Mouse (Mus musculus) neural tube, embryonic 12.5 days (tissue): ENCODE data around the gene Hrnr. TPM values are rescaled to one million over a fixed set of nuclear protein-coding genes. Genes with fewer than 3 reads are reported as not detected.

Source experiments
- ATAC-seq: fragments of 200-750 bp; cut with Nextera tagmentation; 2 replicates; pipeline ENCODE4 v1.8.0; 2017; ENCODE audit warnings: low read depth, mild to moderate bottlenecking, moderate TSS enrichment, moderate library complexity; ENCODE audit not compliant: low FRiP score
- H3K27ac ChIP-seq: fragments of 300-500 bp; sonication (generic); 2 replicates; pipeline ENCODE4 v1.5.1; 2016
- H3K27me3 ChIP-seq: fragments of 300-500 bp; sonication (generic); replicated peaks from 2 replicates; pipeline ENCODE4 v1.6.1; 2016; ENCODE audit warnings: mild to moderate bottlenecking
- H3K36me3 ChIP-seq: fragments of 300-500 bp; sonication (generic); 2 replicates; pipeline ENCODE4 v1.6.1; 2016; ENCODE audit warnings: mild to moderate bottlenecking
- H3K4me1 ChIP-seq: fragments of 300-500 bp; sonication (generic); 2 replicates; pipeline ENCODE4 v1.6.1; 2016
- H3K4me2 ChIP-seq: fragments of 300-500 bp; sonication (generic); replicated peaks from 2 replicates; pipeline ENCODE4 v1.6.1; 2016; ENCODE audit warnings: mild to moderate bottlenecking
- H3K4me3 ChIP-seq: fragments of 300-500 bp; sonication (generic); 2 replicates; pipeline ENCODE4 v1.5.1; 2016
- H3K9ac ChIP-seq: fragments of 300-500 bp; sonication (generic); 2 replicates; pipeline ENCODE4 v1.6.1; 2016; ENCODE audit warnings: mild to moderate bottlenecking
- H3K9me3 ChIP-seq: fragments of 300-500 bp; sonication (generic); 2 replicates; pipeline ENCODE4 v1.6.1; 2016; ENCODE audit warnings: mild to moderate bottlenecking
- WGBS: fragments of 180-500 bp; shearing (Covaris S2); methylation state at CpG from one replicate; pipeline ENCODE4 v1.1.7; 2016; 5-methylcytosine and 5-hydroxymethylcytosine counted together
- polyA plus RNA-seq: library from polyadenylated mRNA; unstranded; fragments of >200 nt; fragmentation: Nextera tagmentation; extraction: Ambion mirVana; gene quantifications from 2 replicates; pipeline ENCODE4 v1.2.1, GENCODE M21; 2016

The Hrnr gene
- polyA plus RNA-seq, 1 experiment from 2014 or later, result not detected

DNA sequence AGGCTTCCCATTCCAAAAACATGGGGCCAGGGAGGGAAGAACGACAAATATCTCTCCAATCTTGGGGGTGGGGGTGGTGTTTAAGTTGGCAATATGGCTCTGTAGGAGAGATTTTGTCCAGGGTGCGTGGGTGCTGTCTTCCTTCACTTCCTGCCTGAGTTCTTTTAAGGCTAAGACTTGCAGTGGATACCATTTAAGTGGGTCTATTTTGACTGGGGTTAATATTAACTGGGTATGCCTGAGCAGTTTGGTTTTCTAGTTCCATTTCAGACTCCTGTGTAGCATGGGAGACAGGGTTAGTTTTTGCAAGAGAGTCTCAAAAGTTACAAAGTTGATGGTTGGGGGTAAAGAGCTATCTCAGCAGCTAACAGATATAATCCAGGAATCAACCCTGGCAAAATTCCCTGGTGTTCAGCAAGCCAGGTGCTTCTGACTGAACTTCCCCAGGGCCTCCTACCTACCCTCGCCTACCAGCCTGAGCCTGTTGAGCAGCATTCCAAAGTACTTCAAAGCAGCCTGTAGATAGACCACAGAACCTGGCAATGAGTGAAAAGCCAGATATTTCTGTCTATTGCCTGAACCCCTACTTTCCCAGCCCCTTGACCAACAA, 47.5 kb downstream of the Hrnr start:
- WGBS, result 74% methylated on average over 3 of the region's 3 CpGs
- ATAC-seq, result no peak

GRCm38 (mm10) chr3:93368171-93368570, 48.6 kb downstream of the Hrnr start:
- Histone ChIP-seq H3K4me2 (no peak overlapping the region), H3K36me3 (no peaks in the 10 kb centered on the region), H3K27me3 (no peaks in the 10 kb centered on the region), H3K9ac (no peak overlapping the region), H3K4me1 (no peaks in the 10 kb centered on the region), H3K27ac (no peak overlapping the region), H3K4me3 (no peak overlapping the region), H3K9me3 (no peaks in the 10 kb centered on the region)
- 71% methylated on average over 1 of the region's 1 CpGs for WGBS
- ATAC-seq, result no peak

More for the DNA sequence above, 47.5 kb downstream of the Hrnr start:
- Histone ChIP-seq H3K27ac (no peak overlapping the region), H3K4me2 (no peak overlapping the region), H3K4me1 (no peaks in the 10 kb centered on the region), H3K27me3 (no peaks in the 10 kb centered on the region), H3K36me3 (no peaks in the 10 kb centered on the region), H3K4me3 (no peak overlapping the region), H3K9ac (no peak overlapping the region), H3K9me3 (no peaks in the 10 kb centered on the region)

DNA sequence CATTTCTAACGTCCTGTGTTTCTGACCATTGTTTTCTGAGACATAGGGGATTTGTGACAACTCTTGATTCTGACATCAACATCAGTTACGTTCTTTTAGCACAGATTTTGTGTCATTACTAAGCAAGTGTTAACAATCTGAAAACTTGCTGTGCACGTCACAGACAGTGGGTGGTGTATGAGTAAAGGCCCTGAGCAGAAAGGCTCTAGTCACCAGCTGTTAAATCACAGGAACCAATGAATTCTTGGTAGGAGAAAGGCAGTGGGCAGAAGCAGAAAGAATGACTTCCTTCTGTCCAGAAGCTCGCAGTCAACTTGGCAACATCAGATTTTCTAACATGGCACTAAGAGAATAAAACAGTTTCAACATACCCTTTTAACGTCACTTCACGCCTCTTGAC, 53.9 kb downstream of the Hrnr start:
- H3K4me2 ChIP-seq, result no peak overlapping the region
- no peaks in the 10 kb centered on the region for H3K9me3 ChIP-seq
- H3K4me1 ChIP-seq, result no peaks in the 10 kb centered on the region
- 83% methylated on average over 6 of the region's 6 CpGs for WGBS
- ATAC-seq, result no peak
- H3K36me3 ChIP-seq, result no peaks in the 10 kb centered on the region
- H3K9ac ChIP-seq, result no peak overlapping the region
- H3K27ac ChIP-seq, result no peak overlapping the region
- H3K4me3 ChIP-seq, result no peak overlapping the region
- no peaks in the 10 kb centered on the region for H3K27me3 ChIP-seq

DNA sequence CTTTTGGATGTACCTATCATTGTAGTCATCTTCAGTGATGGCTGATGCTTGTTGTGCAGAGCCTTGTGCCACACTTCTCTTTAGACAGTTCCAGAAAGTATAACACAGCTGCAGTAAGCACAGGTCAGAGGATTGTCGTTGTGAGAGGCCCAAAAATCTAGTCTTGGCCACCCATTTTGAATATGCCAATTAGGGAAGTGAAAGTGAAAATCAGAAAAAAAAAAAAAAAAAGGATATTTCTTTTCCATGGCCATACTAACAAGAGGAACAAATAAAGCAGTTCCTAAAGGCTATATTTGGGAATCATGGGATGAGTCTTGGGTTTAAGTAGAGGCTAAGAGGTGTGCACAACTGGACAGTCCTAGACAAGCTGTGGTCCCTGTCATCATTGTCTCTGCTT, 55.6 kb downstream of the Hrnr start:
- Histone ChIP-seq H3K9me3 (no peaks in the 10 kb centered on the region), H3K27me3 (no peaks in the 10 kb centered on the region), H3K4me3 (no peak overlapping the region), H3K4me2 (no peak overlapping the region), H3K4me1 (no peaks in the 10 kb centered on the region), H3K9ac (no peak overlapping the region), H3K27ac (no peak overlapping the region), H3K36me3 (no peaks in the 10 kb centered on the region)
- ATAC-seq, result no peak
- WGBS, result 68% methylated on average over 1 of the region's 1 CpGs

DNA sequence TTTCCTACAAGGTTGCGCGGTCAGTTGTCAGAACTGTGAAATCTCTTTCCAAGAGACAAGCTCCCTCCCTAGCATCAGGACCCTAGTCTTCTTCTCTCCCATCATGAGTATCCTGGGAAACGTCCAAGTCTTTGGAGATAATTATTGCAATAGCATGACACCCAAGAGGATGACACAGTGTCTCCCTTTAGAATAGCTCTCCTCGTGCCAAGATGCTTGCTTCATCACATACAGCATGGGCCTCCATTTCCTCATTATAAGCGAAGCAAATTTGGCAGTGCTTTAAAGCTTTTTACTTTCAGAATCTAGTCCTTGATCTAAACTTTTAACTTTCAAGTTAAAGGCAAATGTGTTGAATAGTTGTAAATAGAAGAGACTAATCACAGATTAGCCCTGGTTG, 56.1 kb downstream of the Hrnr start:
- Histone ChIP-seq H3K4me3 (no peak overlapping the region), H3K36me3 (no peaks in the 10 kb centered on the region), H3K4me2 (no peak overlapping the region), H3K9me3 (no peaks in the 10 kb centered on the region), H3K4me1 (no peaks in the 10 kb centered on the region), H3K9ac (no peak overlapping the region), H3K27ac (no peak overlapping the region), H3K27me3 (no peaks in the 10 kb centered on the region)
- 87% methylated on average over 5 of the region's 5 CpGs for WGBS
- ATAC-seq, result no peak

- no peak for ATAC-seq
- Histone ChIP-seq H3K4me1 (no peaks in the 10 kb centered on the region), H3K9me3 (no peaks in the 10 kb centered on the region), H3K27me3 (no peaks in the 10 kb centered on the region), H3K27ac (no peak overlapping the region), H3K9ac (no peak overlapping the region), H3K4me3 (no peak overlapping the region), H3K4me2 (no peak overlapping the region), H3K36me3 (no peaks in the 10 kb centered on the region)
- WGBS, result 65% methylated on average over 4 of the region's 4 CpGs
Measured at GRCm38 (mm10) chr3:93378146-93378545, 58.6 kb downstream of the Hrnr start.

Other genes with a start within 250 kb of the Hrnr start
- not detected in 2 replicates for gene Crnn, start 175.0 kb upstream of the Hrnr start, polyA plus RNA-seq
- gene Flg2, start 122.5 kb upstream of the Hrnr start, polyA plus RNA-seq, result not detected in 2 replicates
- not detected in 2 replicates for gene Flg, start 46.2 kb upstream of the Hrnr start, polyA plus RNA-seq
- not detected in 2 replicates for gene Rptn, start 74.0 kb downstream of the Hrnr start, polyA plus RNA-seq
- gene Tchh, start 122.6 kb downstream of the Hrnr start, polyA plus RNA-seq, result 1.6 and 1.9 TPM in 2 replicates
- not detected in 2 replicates for gene Tchhl1, start 149.0 kb downstream of the Hrnr start, polyA plus RNA-seq
- gene S100a11, start 200.7 kb downstream of the Hrnr start, polyA plus RNA-seq, result 324 and 328 TPM in 2 replicates
- 248 and 305 TPM in 2 replicates for gene S100a10, start 235.3 kb downstream of the Hrnr start, polyA plus RNA-seq